Mouse (Mus musculus) intestine, embryonic 15.5 days (tissue): ENCODE data around the gene Nav1. TPM values are rescaled to one million over a fixed set of nuclear protein-coding genes. Genes with fewer than 3 reads are reported as not detected.

Experiments used
- ATAC-seq: fragments of 200-750 bp; cut with Nextera tagmentation; 2 replicates; pipeline ENCODE4 v1.8.0; 2017; ENCODE audit warnings: moderate TSS enrichment, moderate library complexity
- H3K27ac ChIP-seq: fragments of 300-500 bp; sonication (generic); 2 replicates; pipeline ENCODE4 v1.5.1; 2015; ENCODE audit warnings: mild to moderate bottlenecking, inconsistent platforms
- H3K27me3 ChIP-seq: fragments of 300-500 bp; sonication (generic); replicated peaks from 2 replicates; pipeline ENCODE4 v1.6.1; 2015; ENCODE audit warnings: inconsistent platforms
- H3K36me3 ChIP-seq: fragments of 300-500 bp; sonication (generic); 2 replicates; pipeline ENCODE4 v1.6.1; 2015; ENCODE audit warnings: inconsistent platforms
- H3K4me1 ChIP-seq: fragments of 300-500 bp; sonication (generic); replicated peaks from 2 replicates; pipeline ENCODE4 v1.6.1; 2015; ENCODE audit warnings: inconsistent platforms
- H3K4me2 ChIP-seq: fragments of 300-500 bp; sonication (generic); replicated peaks from 2 replicates; pipeline ENCODE4 v1.6.1; 2015; ENCODE audit warnings: mild to moderate bottlenecking, inconsistent platforms
- H3K4me3 ChIP-seq: fragments of 300-500 bp; sonication (generic); replicated peaks from 2 replicates; pipeline ENCODE4 v1.5.1; 2015; ENCODE audit warnings: inconsistent platforms
- H3K9ac ChIP-seq: fragments of 300-500 bp; sonication (generic); 2 replicates; pipeline ENCODE4 v1.6.1; 2015; ENCODE audit warnings: inconsistent platforms
- H3K9me3 ChIP-seq: fragments of 300-500 bp; sonication (generic); 2 replicates; pipeline ENCODE4 v1.6.1; 2016; ENCODE audit warnings: inconsistent platforms
- WGBS: fragments of 180-500 bp; shearing (Covaris S2); methylation state at CpG from one replicate; pipeline ENCODE4 v1.1.7; 2015; 5-methylcytosine and 5-hydroxymethylcytosine counted together
- polyA plus RNA-seq: library from polyadenylated mRNA; unstranded; fragments of >200 nt; fragmentation: Nextera tagmentation; extraction: Ambion mirVana; gene quantifications from 2 replicates; pipeline ENCODE4 v1.2.1, GENCODE M21; 2015

Nav1 gene
- polyA plus RNA-seq, 1 experiment from 2014 or later = 11.5 TPM

- Histone ChIP-seq H3K27ac (peak overlapping the region; percentile 79; the same call in 1 of the 2 replicates), H3K27me3 (peaks cover 7% of the 10 kb centered on the region), H3K4me1 (peaks cover 36% of the 10 kb centered on the region), H3K9me3 (no peaks in the 10 kb centered on the region), H3K4me3 (peak overlapping the region; percentile 62), H3K9ac (peak overlapping the region; percentile 64; the same call in 1 of the 2 replicates), H3K4me2 (peak overlapping the region; percentile 96), H3K36me3 (no peaks in the 10 kb centered on the region)
- ATAC-seq = peak; percentile 77
- WGBS = 2% methylated on average over 19 of the region's 19 CpGs
These were observed 21.5 kb downstream of the Nav1 start for GRCm38 (mm10) chr1:135585573-135585972.

GRCm38 (mm10) chr1:135584587-135585541 is 22.2 kb downstream of the Nav1 start:
- H3K9me3 ChIP-seq = no peaks in the 10 kb centered on the region
- peak overlapping the region; percentile 64 for H3K9ac ChIP-seq
- H3K27ac ChIP-seq = peak overlapping the region; percentile 79
- H3K4me1 ChIP-seq = peaks cover 38% of the 10 kb centered on the region
- peak overlapping the region; percentile 62 for H3K4me3 ChIP-seq
- H3K4me2 ChIP-seq = peak overlapping the region; percentile 96
- 3% methylated on average over 71 of the region's 73 CpGs for WGBS
- H3K36me3 ChIP-seq = no peaks in the 10 kb centered on the region
- peaks cover 7% of the 10 kb centered on the region for H3K27me3 ChIP-seq
- ATAC-seq = peak; percentile 62

GRCm38 (mm10) chr1:135583678-135584515 is 23.2 kb downstream of the Nav1 start:
- Histone ChIP-seq H3K4me3 (peak overlapping the region; percentile 62), H3K27ac (peak overlapping the region; percentile 79), H3K9me3 (no peaks in the 10 kb centered on the region), H3K9ac (peak overlapping the region; percentile 64), H3K27me3 (peaks cover 7% of the 10 kb centered on the region), H3K4me1 (peaks cover 43% of the 10 kb centered on the region), H3K4me2 (peak overlapping the region; percentile 96), H3K36me3 (no peaks in the 10 kb centered on the region)
- WGBS = 12% methylated on average over 21 of the region's 21 CpGs
- ATAC-seq = 0 out of 2 replicates have a peak, but pooled peaks have one; percentile 18

GRCm38 (mm10) chr1:135583081-135583677 is 23.9 kb downstream of the Nav1 start:
- 9% methylated on average over 15 of the region's 15 CpGs for WGBS

GRCm38 (mm10) chr1:135581001-135581400 is 26.1 kb downstream of the Nav1 start:
- Histone ChIP-seq H3K4me1 (peaks cover 59% of the 10 kb centered on the region), H3K36me3 (no peaks in the 10 kb centered on the region), H3K4me2 (no peak overlapping the region), H3K27ac (no peak overlapping the region), H3K27me3 (peaks cover 7% of the 10 kb centered on the region), H3K4me3 (no peak overlapping the region), H3K9me3 (no peaks in the 10 kb centered on the region), H3K9ac (no peak overlapping the region)
- ATAC-seq = no peak
- WGBS = 32% methylated on average over 8 of the region's 8 CpGs

More at GRCm38 (mm10) chr1:135583081-135583677, 23.9 kb downstream of the Nav1 start:
- peak overlapping the region; percentile 96 for H3K4me2 ChIP-seq
- peaks cover 50% of the 10 kb centered on the region for H3K4me1 ChIP-seq
- peak overlapping the region; percentile 64 for H3K9ac ChIP-seq
- peak; percentile 39 for ATAC-seq
- no peaks in the 10 kb centered on the region for H3K9me3 ChIP-seq
- H3K36me3 ChIP-seq = no peaks in the 10 kb centered on the region
- peaks cover 7% of the 10 kb centered on the region for H3K27me3 ChIP-seq
- peak overlapping the region; percentile 79 for H3K27ac ChIP-seq
- H3K4me3 ChIP-seq = peak overlapping the region; percentile 62

- no peaks in the 10 kb centered on the region for H3K36me3 ChIP-seq
- no peak overlapping the region for H3K27ac ChIP-seq
- 49% methylated on average over 3 of the region's 3 CpGs for WGBS
- H3K27me3 ChIP-seq = no peaks in the 10 kb centered on the region; the same call in 1 of the 2 replicates
- no peaks in the 10 kb centered on the region for H3K9me3 ChIP-seq
- no peak overlapping the region for H3K9ac ChIP-seq
- peaks cover 50% of the 10 kb centered on the region for H3K4me1 ChIP-seq
- no peak overlapping the region for H3K4me2 ChIP-seq
- ATAC-seq = no peak
- no peak overlapping the region for H3K4me3 ChIP-seq
These were observed 28.0 kb downstream of the Nav1 start for GRCm38 (mm10) chr1:135579111-135579510.

GRCm38 (mm10) chr1:135577793-135578192 is 29.3 kb downstream of the Nav1 start:
- Histone ChIP-seq H3K27ac (0 out of 2 replicates have a peak overlapping the region, but pooled peaks have one; percentile 28), H3K36me3 (no peaks in the 10 kb centered on the region), H3K4me3 (no peak overlapping the region), H3K9me3 (no peaks in the 10 kb centered on the region), H3K4me1 (peaks cover 44% of the 10 kb centered on the region), H3K9ac (no peak overlapping the region), H3K4me2 (0 out of 2 replicates have a peak overlapping the region, but pooled peaks have one; percentile 5), H3K27me3 (no peaks in the 10 kb centered on the region)
- 41% methylated on average over 2 of the region's 2 CpGs for WGBS
- 0 out of 2 replicates have a peak, but pooled peaks have one; percentile 9 for ATAC-seq

GRCm38 (mm10) chr1:135575393-135575792 is 31.7 kb downstream of the Nav1 start:
- no peak overlapping the region for H3K9ac ChIP-seq
- peaks cover 29% of the 10 kb centered on the region for H3K4me1 ChIP-seq
- ATAC-seq = no peak
- H3K4me3 ChIP-seq = no peak overlapping the region
- H3K27me3 ChIP-seq = no peaks in the 10 kb centered on the region
- H3K4me2 ChIP-seq = no peak overlapping the region
- WGBS = 91% methylated on average over 1 of the region's 1 CpGs
- no peak overlapping the region for H3K27ac ChIP-seq
- H3K36me3 ChIP-seq = no peaks in the 10 kb centered on the region
- H3K9me3 ChIP-seq = no peaks in the 10 kb centered on the region

- Histone ChIP-seq H3K36me3 (no peaks in the 10 kb centered on the region), H3K27me3 (no peaks in the 10 kb centered on the region), H3K4me2 (no peak overlapping the region), H3K27ac (no peak overlapping the region), H3K4me3 (no peak overlapping the region), H3K9me3 (no peaks in the 10 kb centered on the region), H3K4me1 (peaks cover 25% of the 10 kb centered on the region), H3K9ac (no peak overlapping the region)
- ATAC-seq = no peak
- 74% methylated on average over 4 of the region's 4 CpGs for WGBS
These were observed 32.5 kb downstream of the Nav1 start for GRCm38 (mm10) chr1:135574451-135575208.

GRCm38 (mm10) chr1:135572139-135572892 is 34.8 kb downstream of the Nav1 start:
- H3K9ac ChIP-seq = no peak overlapping the region
- no peaks in the 10 kb centered on the region for H3K27me3 ChIP-seq
- H3K4me2 ChIP-seq = no peak overlapping the region
- no peaks in the 10 kb centered on the region for H3K9me3 ChIP-seq
- no peaks in the 10 kb centered on the region for H3K36me3 ChIP-seq
- H3K4me1 ChIP-seq = peaks cover 7% of the 10 kb centered on the region; the same call in 1 of the 2 replicates
- H3K27ac ChIP-seq = no peak overlapping the region
- H3K4me3 ChIP-seq = no peak overlapping the region
- 53% methylated on average over 4 of the region's 4 CpGs for WGBS
- no peak for ATAC-seq

- H3K4me3 ChIP-seq = no peak overlapping the region
- no peak for ATAC-seq
- 70% methylated on average over 8 of the region's 8 CpGs for WGBS
- H3K27me3 ChIP-seq = no peaks in the 10 kb centered on the region
- H3K9me3 ChIP-seq = no peaks in the 10 kb centered on the region
- peaks cover 12% of the 10 kb centered on the region for H3K4me1 ChIP-seq
- no peaks in the 10 kb centered on the region for H3K36me3 ChIP-seq
- no peak overlapping the region for H3K9ac ChIP-seq
- no peak overlapping the region for H3K27ac ChIP-seq
- no peak overlapping the region for H3K4me2 ChIP-seq
These were observed 39.0 kb downstream of the Nav1 start for GRCm38 (mm10) chr1:135568087-135568486.
